Mouse (Mus musculus): ENCODE data around the gene Nat10.

DNA sequence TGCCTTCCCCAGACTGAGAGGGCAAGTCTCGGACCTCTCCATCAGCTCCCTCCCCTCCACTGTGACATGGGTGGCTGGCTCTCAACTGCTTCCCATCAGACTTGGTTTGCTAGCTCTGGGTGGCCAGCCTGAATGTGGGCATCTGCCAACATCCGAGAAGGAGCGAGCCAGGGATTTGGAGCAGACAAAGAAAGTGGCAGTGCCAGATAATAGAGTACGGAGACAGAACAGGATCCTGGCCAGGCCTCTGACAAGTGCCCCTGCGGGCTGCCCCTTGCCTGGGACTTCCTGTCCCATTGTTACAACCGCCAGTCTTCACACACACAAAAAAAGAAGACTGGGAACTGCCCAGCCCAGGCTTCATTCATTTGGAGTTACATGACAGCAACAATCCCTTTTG lies 70.6 kb downstream of the Nat10 start:
- TF ChIP-seq EP300 (IDR thresholded peaks at IDR 0.05; ENCODE audit: low read depth) (no peak), CTCF (IDR thresholded peaks at IDR 0.05; ENCODE audit: low read depth) (no peak)
